Mouse (Mus musculus) ES-E14 (cell line): ENCODE measurements around the gene Tpcn2. TPM values are rescaled to one million over a fixed set of nuclear protein-coding genes. Genes with fewer than 3 reads are reported as not detected.

ENCODE experiments used
- DNase-seq: peaks from one replicate; pipeline ENCODE4 v3.0.0-alpha.2; 2013; ENCODE audit warnings: low read depth, low spot score
- H3K27ac ChIP-seq: 2 replicates; pipeline ENCODE4 v1.5.1; 2012; ENCODE audit warnings: low read depth, mild to moderate bottlenecking, low read length, moderate library complexity, mixed read lengths; ENCODE audit not compliant: poor library complexity, insufficient read depth, severe bottlenecking
- H3K36me3 ChIP-seq: 2 replicates; pipeline ENCODE4 v1.6.1; 2012; ENCODE audit warnings: mild to moderate bottlenecking, low read length, moderate library complexity, mixed read lengths; ENCODE audit not compliant: control insufficient read depth, poor library complexity, insufficient read depth, severe bottlenecking
- H3K4me1 ChIP-seq, 2 experiments: fragments of 150-350 bp in 1 of 2; sonication (generic) in 1 of 2; 2 replicates each; pipeline ENCODE4 v1.6.1; 2012; ENCODE audit warnings: low read length in 2 of 2, mild to moderate bottlenecking in 1 of 2, mixed read lengths in 1 of 2; ENCODE audit not compliant: control insufficient read depth in 2 of 2, insufficient read depth in 2 of 2, poor library complexity in 1 of 2
- H3K4me3 ChIP-seq, 2 experiments: fragments of 150-350 bp in 1 of 2; sonication (generic) in 1 of 2; 2 replicates each; pipeline ENCODE4 v1.5.1; 2012; ENCODE audit warnings: low read length in 2 of 2, low read depth in 1 of 2, mild to moderate bottlenecking in 1 of 2, mixed read lengths in 1 of 2; ENCODE audit not compliant: insufficient read depth in 1 of 2, poor library complexity in 1 of 2, severe bottlenecking in 1 of 2
- H3K9ac ChIP-seq: 2 replicates; pipeline ENCODE4 v1.6.1; 2012; ENCODE audit warnings: low read depth, mild to moderate bottlenecking, low read length, mixed read lengths; ENCODE audit not compliant: poor library complexity, insufficient read depth, severe bottlenecking
- H3K9me3 ChIP-seq: fragments of 150-350 bp; sonication (generic); 2 replicates; pipeline ENCODE4 v1.6.1; 2012; ENCODE audit warnings: low read depth, mild to moderate bottlenecking, low read length; ENCODE audit not compliant: control insufficient read depth, insufficient read depth
- CHD2 ChIP-seq: IDR thresholded peaks from 2 replicates; pipeline ENCODE4 v1.6.1; 2014; ENCODE audit warnings: mild to moderate bottlenecking, low read depth, low read length, inconsistent platforms
- HCFC1 ChIP-seq: IDR thresholded peaks from 2 replicates; pipeline ENCODE4 v1.6.1; 2012; ENCODE audit warnings: low read length, inconsistent platforms, borderline replicate concordance; ENCODE audit not compliant: insufficient read depth
- MAFK ChIP-seq: IDR thresholded peaks from 2 replicates; pipeline ENCODE4 v1.6.1; 2014; ENCODE audit warnings: mild to moderate bottlenecking, low read depth, low read length, inconsistent platforms; ENCODE audit not compliant: insufficient read depth
- ZC3H11A ChIP-seq: IDR thresholded peaks from 2 replicates; pipeline ENCODE4 v1.6.1; 2012; ENCODE audit warnings: low read depth, mild to moderate bottlenecking, inconsistent platforms, low read length, borderline replicate concordance
- ZNF384 ChIP-seq: IDR thresholded peaks from 2 replicates; pipeline ENCODE4 v1.6.1; 2012; ENCODE audit warnings: low read depth, low read length, inconsistent platforms
- in situ Hi-C, 2 experiments: fragments of 600-800 bp; cut with MboI; formaldehyde crosslinking; loops; one replicate each; pipeline ENCODE4 v1.15.1; 2025; ENCODE audit warnings: low sequenced_read_pairs in 2 of 2, inconsistent platforms in 1 of 2; ENCODE audit not compliant: unreplicated experiment in 2 of 2
- total RNA-seq: library from RNA; depleted of rRNA; stranded (reverse); fragments of 300-350 nt; gene quantifications from 2 replicates; pipeline ENCODE4 v1.2.3, GENCODE M21; 2012

Gene Tpcn2
- total RNA-seq, 1 experiment = 10.1 TPM

- H3K36me3 ChIP-seq = no peaks in the 10 kb centered on the region
- no peak overlapping the region for H3K27ac ChIP-seq
- H3K4me1 ChIP-seq = 0 out of 4 replicates have a peak, but pooled peaks cover 0 to 2% of the 10 kb centered on the region in 2 experiments
- H3K9ac ChIP-seq = no peak overlapping the region
- in situ Hi-C loops = no loop called here
- H3K4me3 ChIP-seq = no peak overlapping the region
- no peak for TF ChIP-seq MAFK
- TF ChIP-seq CHD2 = no peak
- no peak for TF ChIP-seq HCFC1
- no peak for TF ChIP-seq ZNF384
- no peak for TF ChIP-seq ZC3H11A
- DNase-seq = no peak
- no peaks in the 10 kb centered on the region for H3K9me3 ChIP-seq
Observed at GRCm38 (mm10) chr7:145192836-145193235, 91.0 kb downstream of the Tpcn2 start.

- in situ Hi-C loops = no loop called here
- Histone ChIP-seq H3K4me3 (no peak overlapping the region), H3K9ac (no peak overlapping the region), H3K4me1 (no peaks in the 10 kb centered on the region), H3K36me3 (no peaks in the 10 kb centered on the region), H3K27ac (no peak overlapping the region), H3K9me3 (no peaks in the 10 kb centered on the region)
- no peak for TF ChIP-seq ZC3H11A
- TF ChIP-seq HCFC1 = no peak
- no peak for TF ChIP-seq MAFK
- no peak for TF ChIP-seq CHD2
- TF ChIP-seq ZNF384 = no peak
- DNase-seq = no peak
Observed at GRCm38 (mm10) chr7:145190520-145190919, 93.3 kb downstream of the Tpcn2 start.

DNA sequence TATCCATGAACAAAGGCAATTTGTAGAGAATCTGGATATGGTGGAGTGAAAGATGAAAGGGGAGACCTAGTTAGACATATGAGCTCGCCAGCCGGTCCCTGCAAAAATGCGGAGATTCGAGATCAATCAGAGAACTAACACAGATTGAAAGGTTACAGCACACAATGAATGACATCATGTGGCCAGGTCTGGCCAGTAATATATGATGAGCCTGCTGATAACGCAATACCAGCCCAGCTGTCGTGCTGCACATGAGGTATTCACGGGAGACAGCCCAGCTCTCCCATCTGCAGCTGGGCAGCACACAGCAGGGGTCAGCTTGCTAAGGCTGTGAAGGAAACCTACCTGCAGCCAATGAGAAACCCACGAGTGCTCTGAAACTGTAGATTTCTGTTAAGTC is 94.5 kb downstream of the Tpcn2 start:
- no peak for DNase-seq
- no peaks in the 10 kb centered on the region for H3K4me1 ChIP-seq
- no peaks in the 10 kb centered on the region for H3K36me3 ChIP-seq
- H3K9ac ChIP-seq = no peak overlapping the region
- TF ChIP-seq ZC3H11A (no peak), MAFK (no peak), ZNF384 (no peak), HCFC1 (no peak), CHD2 (no peak)
- no peaks in the 10 kb centered on the region for H3K9me3 ChIP-seq
- in situ Hi-C loops = no loop called here
- no peak overlapping the region for H3K27ac ChIP-seq
- H3K4me3 ChIP-seq = no peak overlapping the region

- no peak overlapping the region for H3K27ac ChIP-seq
- no peak overlapping the region for H3K9ac ChIP-seq
- no peak for DNase-seq
- H3K4me3 ChIP-seq = no peak overlapping the region
- TF ChIP-seq CHD2 (no peak), ZC3H11A (no peak), ZNF384 (no peak), MAFK (no peak), HCFC1 (no peak)
- H3K4me1 ChIP-seq = no peaks in the 10 kb centered on the region
- no peaks in the 10 kb centered on the region for H3K9me3 ChIP-seq
- in situ Hi-C loops = no loop called here
- H3K36me3 ChIP-seq = no peaks in the 10 kb centered on the region
Observed at GRCm38 (mm10) chr7:145187802-145188201, 96.0 kb downstream of the Tpcn2 start.

DNA sequence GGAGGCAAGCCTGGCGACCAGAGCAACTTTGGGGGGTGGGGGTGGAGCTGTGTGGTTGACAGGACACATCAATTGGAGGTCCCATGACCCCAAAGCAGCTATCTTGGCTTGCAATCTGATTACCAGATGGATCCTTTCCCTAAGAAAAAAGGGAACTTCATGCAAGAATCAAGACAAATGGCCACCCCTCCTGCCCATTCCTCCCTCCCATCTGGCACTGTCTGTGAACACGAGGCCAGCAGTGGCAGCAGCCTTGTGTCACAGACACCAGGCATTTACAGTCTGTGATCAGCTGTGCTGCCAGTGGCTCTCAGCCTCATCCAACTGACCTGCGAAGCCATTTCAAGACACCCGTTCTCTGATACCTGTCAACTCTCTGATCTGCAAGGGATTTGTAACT is 101.4 kb downstream of the Tpcn2 start:
- Histone ChIP-seq H3K9me3 (no peaks in the 10 kb centered on the region), H3K36me3 (no peaks in the 10 kb centered on the region), H3K9ac (no peak overlapping the region), H3K4me1 (0 out of 4 replicates have a peak, but pooled peaks cover 0 to 2% of the 10 kb centered on the region in 2 experiments), H3K4me3 (no peak overlapping the region), H3K27ac (no peak overlapping the region)
- in situ Hi-C loops = no loop called here
- DNase-seq = no peak
- no peak for TF ChIP-seq ZNF384
- TF ChIP-seq ZC3H11A = no peak
- TF ChIP-seq HCFC1 = no peak
- TF ChIP-seq MAFK = no peak
- no peak for TF ChIP-seq CHD2
